Mouse (Mus musculus): Measurements from ENCODE around the gene Ltk. TPM values are rescaled to one million over a fixed set of nuclear protein-coding genes. Genes with fewer than 3 reads are reported as not detected.
A peak's percentile ranks its signal among the peaks of the same experiment; 100 is the strongest.

Ltk gene
- polyA plus RNA-seq, 1 experiment from 2014 or later = 0.13 TPM

DNA sequence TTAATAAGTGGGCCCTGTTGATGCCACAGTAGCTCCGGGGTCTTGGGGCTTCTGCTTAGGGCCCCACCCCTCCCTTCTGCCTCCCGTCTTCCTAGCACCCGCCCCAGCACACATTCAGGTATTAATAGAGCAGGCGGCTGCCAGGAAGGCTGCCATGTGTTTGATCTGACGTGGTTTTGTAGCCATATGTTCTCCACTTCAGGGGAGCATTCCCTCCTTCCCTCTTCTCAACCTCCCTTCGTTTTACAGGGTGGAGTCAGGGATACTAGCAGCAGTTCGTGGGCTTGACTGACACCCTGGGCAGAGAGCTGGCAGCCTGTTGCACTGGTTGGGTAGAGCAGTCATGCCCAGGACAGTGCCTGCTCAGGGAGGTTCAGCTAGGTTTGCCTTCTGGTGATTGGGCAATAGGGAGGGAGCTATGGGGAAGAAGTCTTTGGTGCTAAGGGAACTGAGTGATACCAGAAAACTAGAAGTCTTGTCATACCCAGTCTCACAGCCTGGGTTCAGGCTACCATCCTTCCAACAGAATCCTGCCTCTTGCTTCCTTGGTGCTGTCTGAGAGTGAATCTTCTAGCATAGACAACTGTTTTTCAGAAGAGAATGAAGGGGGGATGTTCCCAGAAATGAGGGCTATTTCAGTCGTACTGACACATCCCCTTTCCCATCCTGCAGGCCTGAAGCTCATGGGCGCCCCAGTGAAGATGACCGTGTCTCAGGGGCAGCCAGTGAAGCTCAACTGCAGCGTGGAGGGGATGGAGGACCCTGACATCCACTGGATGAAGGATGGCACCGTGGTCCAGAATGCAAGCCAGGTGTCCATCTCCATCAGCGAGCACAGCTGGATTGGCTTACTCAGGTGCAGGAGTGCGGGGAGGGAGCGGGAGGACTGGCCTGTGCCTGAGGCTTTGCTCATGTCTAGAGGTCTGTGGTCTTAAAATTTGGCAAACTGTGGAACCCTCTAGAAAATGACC is 40.9 kb upstream of the Ltk start:
- Histone ChIP-seq H3K9ac (ENCODE audit: low read length) (no peak overlapping the region; the same call in 1 of the 2 replicates), H3K27me3 (ENCODE audit: control insufficient read depth, insufficient read depth, low read length) (no peaks in the 10 kb centered on the region), H3K4me2 (ENCODE audit: low read depth) (peak overlapping the region; percentile 99), H3K27ac (ENCODE audit: low read depth, low read length) (no peak overlapping the region), H3K9me3 (ENCODE audit: control insufficient read depth, low read length) (no peaks in the 10 kb centered on the region), H3K36me3 (ENCODE audit: control insufficient read depth, insufficient read depth, low read length) (no peaks in the 10 kb centered on the region), H3K4me1 (ENCODE audit: control insufficient read depth, insufficient read depth, low read length) (peaks cover 30% of the 10 kb centered on the region), H3K4me3 (ENCODE audit: low read depth, low read length) (peak overlapping the region; percentile 88)
- ATAC-seq (ENCODE audit: insufficient read depth, low FRiP score, low TSS enrichment) (no peak), DNase-seq (ENCODE audit: low spot score) (no peak)
- 52% methylated on average over 15 of the region's 15 CpGs for WGBS

DNA sequence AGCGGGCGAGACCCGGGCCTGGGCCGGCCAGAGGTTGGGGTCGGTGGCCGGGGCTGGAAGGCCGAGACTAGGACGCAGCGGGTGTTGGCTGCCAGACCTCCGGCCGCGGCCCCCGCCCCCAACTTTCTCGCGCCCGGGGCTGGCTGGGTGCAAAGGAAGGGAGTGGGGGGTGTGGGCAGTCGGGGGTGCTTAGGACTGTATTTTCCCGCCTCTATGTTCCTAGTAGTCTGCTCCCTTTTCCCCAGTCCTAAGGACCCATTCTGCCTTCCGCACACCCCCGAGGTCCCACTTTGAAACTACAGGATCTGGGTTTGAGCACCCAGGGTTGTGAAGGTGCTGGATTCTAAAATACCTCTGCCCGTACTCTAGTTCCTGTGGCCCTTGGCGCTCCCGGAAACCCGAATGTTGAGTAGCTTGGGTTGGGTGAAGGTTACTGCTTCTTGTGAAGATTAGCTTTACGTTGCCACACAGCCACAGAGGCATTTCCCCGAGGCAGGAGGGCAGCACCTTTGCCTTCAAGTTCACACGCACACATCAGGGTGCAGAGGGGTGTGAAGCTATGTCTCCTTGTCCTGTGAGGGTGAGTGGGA is 39.8 kb upstream of the Ltk start:
- DNase-seq (ENCODE audit: low spot score) = peak; percentile 47
- H3K27ac ChIP-seq (ENCODE audit: low read depth, low read length) = no peak overlapping the region
- ATAC-seq (ENCODE audit: insufficient read depth, low FRiP score, low TSS enrichment) = peak; percentile 14; the same call in 1 of the 2 replicates
- H3K4me3 ChIP-seq (ENCODE audit: low read depth, low read length) = peak overlapping the region; percentile 88
- no peaks in the 10 kb centered on the region for H3K27me3 ChIP-seq (ENCODE audit: control insufficient read depth, insufficient read depth, low read length)
- H3K4me1 ChIP-seq (ENCODE audit: control insufficient read depth, insufficient read depth, low read length) = peaks cover 29% of the 10 kb centered on the region
- peak overlapping the region; percentile 99 for H3K4me2 ChIP-seq (ENCODE audit: low read depth)
- WGBS = under 1% methylated on average over 20 of the region's 27 CpGs
- H3K9me3 ChIP-seq (ENCODE audit: control insufficient read depth, low read length) = no peaks in the 10 kb centered on the region
- peak overlapping the region; percentile 91 for H3K9ac ChIP-seq (ENCODE audit: low read length)
- no peaks in the 10 kb centered on the region for H3K36me3 ChIP-seq (ENCODE audit: control insufficient read depth, insufficient read depth, low read length)

DNA sequence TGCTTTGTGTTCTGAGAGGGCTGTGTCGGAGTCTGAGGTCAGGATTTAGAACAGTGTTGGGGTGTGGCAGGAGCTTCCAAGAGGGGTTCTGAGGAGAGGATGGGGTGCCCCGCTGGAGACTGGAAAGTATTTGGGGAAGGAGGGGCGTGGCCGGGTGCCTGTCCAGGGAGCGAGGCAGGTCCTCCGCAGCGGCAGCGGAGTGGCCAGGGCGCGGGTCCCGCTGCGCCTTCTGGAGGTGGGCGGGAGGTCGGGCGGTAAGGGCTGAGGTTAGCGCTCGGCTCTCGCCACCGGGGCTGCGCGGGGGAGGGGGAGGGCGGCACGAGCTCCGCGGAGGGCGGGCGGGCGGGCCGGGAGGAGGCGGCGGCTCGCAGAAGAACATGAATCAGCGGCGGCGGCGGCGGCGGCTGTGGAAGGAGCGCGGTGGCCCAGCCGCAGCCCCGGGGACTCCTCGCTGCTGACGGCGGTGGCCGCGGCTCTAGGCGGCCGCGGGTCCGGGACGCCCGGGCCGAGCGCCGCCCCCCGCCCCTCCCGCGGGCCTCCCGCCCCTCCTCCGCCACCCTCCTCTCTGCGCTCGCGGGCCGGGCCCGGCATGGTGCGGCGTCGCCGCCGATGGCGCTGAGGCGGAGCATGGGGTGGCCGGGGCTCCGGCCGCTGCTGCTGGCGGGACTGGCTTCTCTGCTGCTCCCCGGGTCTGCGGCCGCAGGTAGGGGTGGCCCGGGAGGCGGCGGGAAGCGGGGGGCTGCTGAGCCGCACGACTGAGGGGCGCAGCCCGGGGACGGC is 39.1 kb upstream of the Ltk start:
- ATAC-seq (ENCODE audit: insufficient read depth, low FRiP score, low TSS enrichment) = peak; percentile 67
- Histone ChIP-seq H3K27ac (ENCODE audit: low read depth, low read length) (no peak overlapping the region), H3K36me3 (ENCODE audit: control insufficient read depth, insufficient read depth, low read length) (no peaks in the 10 kb centered on the region), H3K27me3 (ENCODE audit: control insufficient read depth, insufficient read depth, low read length) (no peaks in the 10 kb centered on the region), H3K9me3 (ENCODE audit: control insufficient read depth, low read length) (no peaks in the 10 kb centered on the region), H3K4me2 (ENCODE audit: low read depth) (peak overlapping the region; percentile 99), H3K9ac (ENCODE audit: low read length) (peak overlapping the region; percentile 91), H3K4me1 (ENCODE audit: control insufficient read depth, insufficient read depth, low read length) (peaks cover 25% of the 10 kb centered on the region), H3K4me3 (ENCODE audit: low read depth, low read length) (peak overlapping the region; percentile 88)
- DNase-seq (ENCODE audit: low spot score) = peak; percentile 61
- 0% methylated on average over 32 of the region's 89 CpGs for WGBS

DNA sequence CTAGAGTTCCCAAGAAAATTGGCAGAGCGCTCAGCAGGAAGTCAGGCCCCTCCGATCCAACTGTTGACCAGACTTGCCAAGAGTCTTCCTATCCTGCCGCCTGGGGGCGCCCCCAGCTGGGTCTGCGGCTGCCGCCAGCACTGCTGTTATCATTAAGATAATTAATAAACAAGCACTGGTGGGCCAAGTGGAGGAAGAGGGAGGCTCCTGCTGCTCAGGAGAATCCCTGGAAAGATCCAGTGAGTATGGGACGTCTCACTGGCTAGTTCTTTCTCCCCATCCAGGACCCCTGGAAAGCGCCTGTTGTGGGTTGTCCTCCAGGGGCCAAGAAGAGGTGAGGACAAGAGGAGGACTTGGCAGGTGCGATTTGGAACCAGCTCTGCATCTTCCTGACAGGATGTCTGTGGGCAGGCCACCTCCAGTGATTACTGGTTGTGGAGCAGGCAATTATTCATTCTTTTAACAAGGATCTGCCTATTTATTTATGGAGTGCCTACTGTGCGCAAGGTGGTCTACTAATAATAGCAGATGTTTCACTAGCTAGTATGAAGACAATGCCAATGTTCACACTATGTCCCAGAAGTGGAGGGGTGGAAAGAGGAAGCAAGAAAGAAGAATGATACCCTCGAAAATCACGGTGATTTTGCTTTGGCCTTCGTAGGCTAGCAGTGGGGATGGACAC is 38.2 kb upstream of the Ltk start:
- WGBS = 9% methylated on average over 13 of the region's 13 CpGs
- no peak overlapping the region; the same call in 1 of the 2 replicates for H3K4me3 ChIP-seq (ENCODE audit: low read depth, low read length)
- H3K27me3 ChIP-seq (ENCODE audit: control insufficient read depth, insufficient read depth, low read length) = no peaks in the 10 kb centered on the region
- ATAC-seq (ENCODE audit: insufficient read depth, low FRiP score, low TSS enrichment) = no peak
- no peak overlapping the region for H3K27ac ChIP-seq (ENCODE audit: low read depth, low read length)
- H3K9ac ChIP-seq (ENCODE audit: low read length) = no peak overlapping the region
- no peaks in the 10 kb centered on the region for H3K36me3 ChIP-seq (ENCODE audit: control insufficient read depth, insufficient read depth, low read length)
- peaks cover 17% of the 10 kb centered on the region for H3K4me1 ChIP-seq (ENCODE audit: control insufficient read depth, insufficient read depth, low read length)
- H3K9me3 ChIP-seq (ENCODE audit: control insufficient read depth, low read length) = no peaks in the 10 kb centered on the region
- H3K4me2 ChIP-seq (ENCODE audit: low read depth) = peak overlapping the region; percentile 99
- DNase-seq (ENCODE audit: low spot score) = peak; percentile 71

DNA sequence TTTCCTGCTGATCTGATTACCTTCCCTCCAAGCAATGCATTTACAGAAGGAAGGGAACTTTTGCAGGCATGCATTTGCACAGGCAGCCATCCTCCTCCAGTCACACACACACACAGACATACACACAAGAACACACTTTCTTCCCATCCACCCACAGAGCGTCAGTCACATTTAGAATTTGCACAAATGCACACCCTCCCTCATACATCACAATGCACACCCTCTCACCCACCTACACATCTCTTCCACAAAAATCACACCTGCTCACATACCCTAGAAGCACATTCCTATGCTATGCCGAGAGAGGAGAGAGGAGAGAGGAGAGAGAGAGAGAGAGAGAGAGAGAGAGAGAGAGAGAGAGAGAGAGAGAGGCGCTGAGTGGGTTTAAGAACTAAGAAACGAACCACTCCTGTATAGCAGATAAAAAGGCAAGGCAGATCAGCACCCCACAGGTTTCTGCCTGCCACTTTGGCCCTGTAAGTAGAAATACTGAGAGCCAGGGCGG is 37.1 kb upstream of the Ltk start, which contains the start of gene Tyro3:
Gene Tyro3, plus strand, starts transcription at position 455 of the 505 bp plus-strand sequence.
- ATAC-seq (ENCODE audit: insufficient read depth, low FRiP score, low TSS enrichment) (no peak), DNase-seq (ENCODE audit: low spot score) (no peak)
- no peak within 1 kb of the TSS for H3K9ac ChIP-seq (ENCODE audit: low read length)
- peaks cover 10% of the 10 kb centered on the region for H3K4me1 ChIP-seq (ENCODE audit: control insufficient read depth, insufficient read depth, low read length)
- no peak within 1 kb of the TSS for H3K4me3 ChIP-seq (ENCODE audit: low read depth, low read length)
- no peak within 1 kb of the TSS for H3K4me2 ChIP-seq (ENCODE audit: low read depth)
- H3K9me3 ChIP-seq (ENCODE audit: control insufficient read depth, low read length) = no peaks in the 10 kb centered on the region
- 69% methylated on average over 5 of the region's 5 CpGs for WGBS
- H3K36me3 ChIP-seq (ENCODE audit: control insufficient read depth, insufficient read depth, low read length) = no peaks in the 10 kb centered on the region
- H3K27ac ChIP-seq (ENCODE audit: low read depth, low read length) = no peak within 1 kb of the TSS
- no peaks in the 10 kb centered on the region for H3K27me3 ChIP-seq (ENCODE audit: control insufficient read depth, insufficient read depth, low read length)

DNA sequence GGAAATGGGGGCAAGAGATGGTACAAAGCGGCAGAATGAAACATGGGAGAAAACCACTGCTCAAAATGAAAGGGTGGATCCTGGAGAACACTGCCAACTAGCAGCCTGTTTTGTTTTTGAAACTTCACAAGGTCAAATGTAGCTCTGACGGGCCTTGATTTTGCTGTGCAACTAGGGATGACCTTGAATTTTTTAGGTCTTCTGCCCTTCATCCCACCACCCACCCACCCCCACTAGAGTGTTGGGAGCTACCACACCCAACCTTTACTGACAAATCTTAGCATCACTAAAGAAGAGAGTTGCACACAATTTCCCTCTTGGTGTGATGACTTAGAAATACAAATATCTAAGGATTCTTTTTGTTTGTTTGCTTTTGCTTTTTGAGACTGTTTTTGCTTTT is 29.8 kb upstream of the Ltk start:
- Histone ChIP-seq H3K27me3 (ENCODE audit: control insufficient read depth, insufficient read depth, low read length) (no peaks in the 10 kb centered on the region), H3K36me3 (ENCODE audit: control insufficient read depth, insufficient read depth, low read length) (no peaks in the 10 kb centered on the region), H3K9ac (ENCODE audit: low read length) (no peak overlapping the region), H3K4me3 (ENCODE audit: low read depth, low read length) (no peak overlapping the region), H3K4me2 (ENCODE audit: low read depth) (no peak overlapping the region), H3K9me3 (ENCODE audit: control insufficient read depth, low read length) (no peaks in the 10 kb centered on the region), H3K27ac (ENCODE audit: low read depth, low read length) (no peak overlapping the region), H3K4me1 (ENCODE audit: control insufficient read depth, insufficient read depth, low read length) (peaks cover 5% of the 10 kb centered on the region)
- no peak for ATAC-seq (ENCODE audit: insufficient read depth, low FRiP score, low TSS enrichment)
- DNase-seq (ENCODE audit: low spot score) = no peak
- WGBS = 87% methylated on average over 2 of the region's 2 CpGs

DNA sequence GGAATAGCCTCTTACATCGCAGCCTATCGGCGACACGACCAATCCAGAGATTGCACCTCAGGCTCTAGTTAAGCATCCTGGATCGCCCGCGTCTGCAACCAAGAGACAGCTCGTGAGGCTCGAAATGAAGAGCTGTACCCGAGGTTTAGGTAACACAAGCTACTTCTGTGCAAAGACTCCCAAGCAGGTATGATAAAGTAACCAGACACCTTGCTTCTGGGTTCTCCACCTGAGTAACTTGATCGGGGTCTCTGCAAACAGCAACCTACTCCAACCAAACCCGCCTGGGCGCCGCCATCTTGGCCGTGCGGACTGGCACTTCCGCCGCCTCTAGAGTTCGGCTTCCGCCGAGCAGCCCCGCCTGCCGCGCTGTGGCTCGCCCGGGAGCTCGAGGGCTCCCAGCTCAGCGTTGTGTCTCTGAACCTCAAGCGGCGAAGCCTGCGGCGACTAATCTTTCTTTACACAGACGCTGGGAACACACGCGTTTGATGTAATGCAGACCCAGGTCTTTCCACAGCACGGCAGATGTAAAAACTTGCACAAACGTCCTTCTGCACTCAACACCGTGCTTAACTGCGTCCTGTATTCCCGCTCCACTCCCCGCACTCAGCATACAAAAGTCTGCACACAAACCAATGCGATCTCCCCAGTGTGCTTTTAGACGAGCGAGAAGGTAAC is 27.1 kb upstream of the Ltk start, which contains the start of gene Rpap1:
Gene Rpap1, minus strand, starts transcription at position 332 of the 678 bp plus-strand sequence.
- ATAC-seq (ENCODE audit: insufficient read depth, low FRiP score, low TSS enrichment) (peak; percentile 93), DNase-seq (ENCODE audit: low spot score) (peak; percentile 90)
- H3K36me3 ChIP-seq (ENCODE audit: control insufficient read depth, insufficient read depth, low read length) = peaks cover 2% of the 10 kb centered on the region; the same call in 1 of the 2 replicates
- peaks cover 5% of the 10 kb centered on the region for H3K4me1 ChIP-seq (ENCODE audit: control insufficient read depth, insufficient read depth, low read length)
- 0 out of 2 replicates have a peak within 1 kb of the TSS, but pooled peaks have one; percentile 54 for H3K27ac ChIP-seq (ENCODE audit: low read depth, low read length)
- WGBS = under 1% methylated on average over 44 of the region's 44 CpGs
- H3K9me3 ChIP-seq (ENCODE audit: control insufficient read depth, low read length) = no peaks in the 10 kb centered on the region
- H3K27me3 ChIP-seq (ENCODE audit: control insufficient read depth, insufficient read depth, low read length) = no peaks in the 10 kb centered on the region
- H3K9ac ChIP-seq (ENCODE audit: low read length) = peak within 1 kb of the TSS; percentile 68
- peak within 1 kb of the TSS; percentile 56 for H3K4me3 ChIP-seq (ENCODE audit: low read depth, low read length)
- peak within 1 kb of the TSS; percentile 60 for H3K4me2 ChIP-seq (ENCODE audit: low read depth)

Data from neural tube, embryonic 11.5 days (tissue).